Comparison of ENCODE assay signal across 7 mouse cellular contexts in genomic region chr12:108274661-108275507, GRCm38 (mm10). TPM values are rescaled to one million over a fixed set of nuclear protein-coding genes. Genes with fewer than 3 reads are reported as not detected.
DNase-seq lines count a peak whose midpoint lies in the region; ATAC-seq and TF ChIP-seq lines count a peak whose summit lies in the region.

TSS of gene Ccdc85c (minus strand) at chr12:108275425.

- H3K9ac ChIP-seq in kidney, embryonic 16.5 days (replicated peaks; ENCODE audit: low read length): peak within 1 kb of the TSS; percentile 84
- H3K9ac ChIP-seq in liver, embryonic 15.5 days: peak within 1 kb of the TSS; percentile 42

- H3K36me3 ChIP-seq in E14TG2a.4 (ENCODE audit: insufficient read depth, low read length): peaks cover 37% of the 10 kb centered on the region
- no peaks in the 10 kb centered on the region for H3K36me3 ChIP-seq in kidney, embryonic 16.5 days (ENCODE audit: insufficient read depth, low read length)
- H3K36me3 ChIP-seq in liver, embryonic 15.5 days (replicated peaks): no peaks in the 10 kb centered on the region

- TF ChIP-seq POLR2A in olfactory bulb, adult 2 months (IDR thresholded peaks at IDR 0.05; ENCODE audit: insufficient read depth, low read depth, low read length): no peak; the same call in 1 of the 2 replicates

- peak; percentile 67 for DNase-seq in R1 (ENCODE audit: low read depth, low spot score)
- DNase-seq in embryo, embryonic 10.5 days (ENCODE audit: low spot score): peak; percentile 54
- peak in 1 of 2 experiments; percentile 60 for DNase-seq in heart, adult 18-20 months

- peak within 1 kb of the TSS; percentile 77 for H3K27ac ChIP-seq in kidney, embryonic 16.5 days (ENCODE audit: low read length)
- no peak within 1 kb of the TSS for H3K27ac ChIP-seq in liver, embryonic 15.5 days (replicated peaks)
- peak within 1 kb of the TSS; percentile 65 for H3K27ac ChIP-seq in olfactory bulb, adult 2 months (ENCODE audit: insufficient read depth, low read depth, low read length)

- peaks cover 73% of the 10 kb centered on the region for H3K4me1 ChIP-seq in E14TG2a.4 (replicated peaks; ENCODE audit: low read depth, low read length)
- peaks cover 74% of the 10 kb centered on the region for H3K4me1 ChIP-seq in kidney, embryonic 16.5 days (ENCODE audit: insufficient read depth, low read length)
- H3K4me1 ChIP-seq in liver, embryonic 15.5 days (replicated peaks): peaks cover 51% of the 10 kb centered on the region
- peaks cover 58% of the 10 kb centered on the region for H3K4me1 ChIP-seq in olfactory bulb, adult 2 months (ENCODE audit: control insufficient read depth, insufficient read depth, low read length)

- no peak for TF ChIP-seq CTCF in E14TG2a.4 (conservative IDR thresholded peaks at IDR 0.05; ENCODE audit: low read length)
- TF ChIP-seq CTCF in olfactory bulb, adult 2 months (IDR thresholded peaks at IDR 0.05; ENCODE audit: insufficient read depth, low read depth, low read length): peak; percentile 32; the same call in 1 of the 2 replicates

- H3K9me3 ChIP-seq in E14TG2a.4 (ENCODE audit: low read length): no peaks in the 10 kb centered on the region
- H3K9me3 ChIP-seq in kidney, embryonic 16.5 days (ENCODE audit: low read length): no peaks in the 10 kb centered on the region
- no peaks in the 10 kb centered on the region for H3K9me3 ChIP-seq in liver, embryonic 15.5 days (replicated peaks)

- H3K27me3 ChIP-seq in E14TG2a.4 (ENCODE audit: insufficient read depth, low read length): peaks cover 65% of the 10 kb centered on the region
- H3K27me3 ChIP-seq in kidney, embryonic 16.5 days (ENCODE audit: insufficient read depth, low read length): no peaks in the 10 kb centered on the region
- peaks cover 87% of the 10 kb centered on the region for H3K27me3 ChIP-seq in liver, embryonic 15.5 days

- under 1% methylated on average over 81 of the region's 120 CpGs for WGBS in kidney, embryonic 16.5 days
- WGBS in liver, embryonic 15.5 days (ENCODE audit: insufficient replicate concordance): under 1% methylated on average over 119 of the region's 120 CpGs
- under 1% methylated on average over 120 of the region's 120 CpGs for whole genome bisulfite sequencing in olfactory bulb, adult 2 months

- ATAC-seq in kidney, embryonic 16.5 days (ENCODE audit: low FRiP score, low TSS enrichment): no peak
- ATAC-seq in liver, embryonic 15.5 days (ENCODE audit: insufficient read depth): no peak; the same call in 1 of the 2 replicates

- peak within 1 kb of the TSS; percentile 85 for H3K4me3 ChIP-seq in E14TG2a.4 (replicated peaks; ENCODE audit: low read length)
- peak within 1 kb of the TSS; percentile 78 for H3K4me3 ChIP-seq in kidney, embryonic 16.5 days (ENCODE audit: low read length)
- peak within 1 kb of the TSS; percentile 64 for H3K4me3 ChIP-seq in liver, embryonic 15.5 days (replicated peaks)
- H3K4me3 ChIP-seq in olfactory bulb, adult 2 months (ENCODE audit: insufficient read depth, low read depth, low read length): peak within 1 kb of the TSS; percentile 87

- peak within 1 kb of the TSS; percentile 99 for H3K4me2 ChIP-seq in kidney, embryonic 16.5 days (replicated peaks; ENCODE audit: low read depth, low read length)
- H3K4me2 ChIP-seq in liver, embryonic 15.5 days: peak within 1 kb of the TSS; percentile 87

RNA-seq across cellular contexts. Expression of gene Ccdc85c, which starts in this region (rescaled TPM):
- 10 to 100 TPM; 38.5 to 42.5 TPM for total RNA-seq in heart, adult 18-20 months (2021)
- 5.3 and 6.8 TPM in 2 replicates for polyA plus RNA-seq in kidney, embryonic 16.5 days (2015; fragmentation: Nextera tagmentation; extraction: Ambion mirVana)
- polyA plus RNA-seq in liver, embryonic 15.5 days (2015; fragmentation: Nextera tagmentation; extraction: Ambion mirVana): 1.1 and 1.4 TPM in 2 replicates
- not detected in 2 replicates for polyA plus RNA-seq in olfactory bulb, adult 2 months (2012; ENCODE audit: insufficient read depth, insufficient read length, low replicate concordance, missing spikeins)
